Mouse (Mus musculus) embryonic facial prominence, embryonic 12.5 days (tissue): ENCODE data around the gene Kif27. TPM values are rescaled to one million over a fixed set of nuclear protein-coding genes. Genes with fewer than 3 reads are reported as not detected.
A peak's percentile ranks its signal among the peaks of the same experiment; 100 is the strongest.

ENCODE experiments used
- ATAC-seq: fragments of 200-750 bp; cut with Nextera tagmentation; 2 replicates; pipeline ENCODE4 v1.8.0; 2017; ENCODE audit not compliant: insufficient number of reproducible peaks, insufficient read depth, low FRiP score, low TSS enrichment
- H3K27ac ChIP-seq: fragments of 300-500 bp; sonication (generic); 2 replicates; pipeline ENCODE4 v1.5.1; 2016; ENCODE audit warnings: mild to moderate bottlenecking
- H3K27me3 ChIP-seq: fragments of 300-500 bp; sonication (generic); 2 replicates; pipeline ENCODE4 v1.6.1; 2016; ENCODE audit warnings: mild to moderate bottlenecking, moderate library complexity
- H3K36me3 ChIP-seq: fragments of 300-500 bp; sonication (generic); 2 replicates; pipeline ENCODE4 v1.6.1; 2016; ENCODE audit warnings: mild to moderate bottlenecking
- H3K4me1 ChIP-seq: fragments of 300-500 bp; sonication (generic); 2 replicates; pipeline ENCODE4 v1.6.1; 2016
- H3K4me2 ChIP-seq: fragments of 300-500 bp; sonication (generic); replicated peaks from 2 replicates; pipeline ENCODE4 v1.6.1; 2016; ENCODE audit warnings: mild to moderate bottlenecking, moderate library complexity
- H3K4me3 ChIP-seq: fragments of 300-500 bp; sonication (generic); 2 replicates; pipeline ENCODE4 v1.5.1; 2016; ENCODE audit warnings: mild to moderate bottlenecking
- H3K9ac ChIP-seq: fragments of 300-500 bp; sonication (generic); 2 replicates; pipeline ENCODE4 v1.6.1; 2016; ENCODE audit warnings: mild to moderate bottlenecking, moderate library complexity
- H3K9me3 ChIP-seq: fragments of 300-500 bp; sonication (generic); 2 replicates; pipeline ENCODE4 v1.6.1; 2016; ENCODE audit warnings: mild to moderate bottlenecking, moderate library complexity
- WGBS: fragments of 180-500 bp; shearing (Covaris S2); methylation state at CpG from one replicate; pipeline ENCODE4 v1.1.7; 2016; 5-methylcytosine and 5-hydroxymethylcytosine counted together
- microRNA counts: library from miRNA; unstranded; fragments of <30 nt; microRNA quantifications from one replicate; lab custom pipeline; 2017
- microRNA-seq: library from miRNA; unstranded; fragments of <30 nt; microRNA quantifications from one replicate; pipeline ENCODE4, GENCODE M21; 2017
- polyA plus RNA-seq: library from polyadenylated mRNA; unstranded; fragments of >200 nt; fragmentation: Nextera tagmentation; extraction: Ambion mirVana; gene quantifications from 2 replicates; pipeline ENCODE4 v1.2.1, GENCODE M21; 2016

Kif27 gene
- polyA plus RNA-seq, 1 experiment from 2014 or later: 1.2 TPM

DNA sequence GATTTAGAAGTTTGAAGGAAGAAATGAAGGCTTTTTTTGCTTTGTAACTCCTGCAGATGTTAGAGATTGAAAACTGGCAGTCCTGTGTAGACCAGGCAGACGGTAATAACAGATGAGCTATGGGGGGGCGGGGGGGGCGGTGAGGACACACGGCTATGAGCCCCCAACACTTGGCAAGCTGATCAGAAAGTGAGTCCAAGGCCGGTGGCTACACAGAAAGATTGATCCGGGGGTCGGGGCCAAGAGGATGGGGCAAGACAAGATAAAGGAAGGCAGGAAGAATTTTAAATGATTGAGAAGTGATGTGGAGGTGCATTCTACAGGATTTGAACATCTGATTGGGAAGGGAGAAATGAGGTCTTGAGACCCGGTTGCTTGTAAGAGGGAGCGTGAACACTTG, 83.8 kb downstream of the Kif27 start:
- 18% methylated on average over 9 of the region's 9 CpGs for WGBS
- no peak for ATAC-seq
- Histone ChIP-seq H3K4me1 (peaks cover 16% of the 10 kb centered on the region; the same call in 1 of the 2 replicates), H3K9me3 (no peaks in the 10 kb centered on the region), H3K9ac (peak overlapping the region; percentile 78), H3K4me2 (peak overlapping the region; percentile 78), H3K36me3 (no peaks in the 10 kb centered on the region), H3K4me3 (peak overlapping the region; percentile 87), H3K27ac (no peak overlapping the region), H3K27me3 (0 out of 2 replicates have a peak, but pooled peaks cover 3% of the 10 kb centered on the region)

DNA sequence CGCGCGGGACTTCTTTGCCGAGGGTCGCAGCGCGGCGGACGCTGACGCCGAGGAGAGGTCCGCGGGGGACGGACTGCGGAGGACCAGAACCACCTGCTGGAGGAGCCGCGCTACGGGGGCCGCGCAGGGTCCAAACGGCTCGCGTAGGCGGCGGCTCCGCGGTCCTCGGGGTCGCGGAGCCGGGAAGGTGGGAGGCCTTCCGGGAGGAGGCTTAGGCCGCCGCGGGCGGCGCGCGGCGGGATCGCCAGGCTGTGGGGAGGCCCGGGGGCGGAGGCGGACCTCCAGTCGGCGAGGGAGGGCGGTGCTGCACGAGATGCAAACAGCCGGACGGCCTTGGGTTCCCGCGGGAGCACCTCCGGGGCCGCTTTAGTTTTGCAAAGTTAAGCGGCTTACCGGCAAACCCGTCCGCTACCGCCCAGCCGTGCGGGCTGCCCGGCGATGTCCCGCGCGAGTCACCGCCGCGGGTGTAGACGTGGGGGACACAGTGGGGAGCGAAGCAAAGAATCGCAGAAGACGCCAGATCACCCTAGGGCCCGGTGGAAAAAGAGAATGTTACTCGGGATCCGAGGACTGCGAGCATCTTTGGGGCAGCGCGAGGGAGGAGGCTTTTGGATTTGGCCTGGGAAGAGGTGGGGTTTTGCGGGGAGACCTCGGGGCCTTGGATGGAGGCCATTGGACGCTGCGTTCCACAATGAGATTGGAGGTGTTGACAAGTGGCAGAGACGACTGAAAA, 84.5 kb downstream of the Kif27 start:
- ATAC-seq: peak; percentile 66
- under 1% methylated on average over 76 of the region's 84 CpGs for WGBS
- Histone ChIP-seq H3K4me3 (peak overlapping the region; percentile 87), H3K9me3 (no peaks in the 10 kb centered on the region), H3K27ac (peak overlapping the region; percentile 80), H3K36me3 (no peaks in the 10 kb centered on the region), H3K27me3 (0 out of 2 replicates have a peak, but pooled peaks cover 3% of the 10 kb centered on the region), H3K4me2 (peak overlapping the region; percentile 78), H3K4me1 (peaks cover 16% of the 10 kb centered on the region; the same call in 1 of the 2 replicates), H3K9ac (peak overlapping the region; percentile 78)

DNA sequence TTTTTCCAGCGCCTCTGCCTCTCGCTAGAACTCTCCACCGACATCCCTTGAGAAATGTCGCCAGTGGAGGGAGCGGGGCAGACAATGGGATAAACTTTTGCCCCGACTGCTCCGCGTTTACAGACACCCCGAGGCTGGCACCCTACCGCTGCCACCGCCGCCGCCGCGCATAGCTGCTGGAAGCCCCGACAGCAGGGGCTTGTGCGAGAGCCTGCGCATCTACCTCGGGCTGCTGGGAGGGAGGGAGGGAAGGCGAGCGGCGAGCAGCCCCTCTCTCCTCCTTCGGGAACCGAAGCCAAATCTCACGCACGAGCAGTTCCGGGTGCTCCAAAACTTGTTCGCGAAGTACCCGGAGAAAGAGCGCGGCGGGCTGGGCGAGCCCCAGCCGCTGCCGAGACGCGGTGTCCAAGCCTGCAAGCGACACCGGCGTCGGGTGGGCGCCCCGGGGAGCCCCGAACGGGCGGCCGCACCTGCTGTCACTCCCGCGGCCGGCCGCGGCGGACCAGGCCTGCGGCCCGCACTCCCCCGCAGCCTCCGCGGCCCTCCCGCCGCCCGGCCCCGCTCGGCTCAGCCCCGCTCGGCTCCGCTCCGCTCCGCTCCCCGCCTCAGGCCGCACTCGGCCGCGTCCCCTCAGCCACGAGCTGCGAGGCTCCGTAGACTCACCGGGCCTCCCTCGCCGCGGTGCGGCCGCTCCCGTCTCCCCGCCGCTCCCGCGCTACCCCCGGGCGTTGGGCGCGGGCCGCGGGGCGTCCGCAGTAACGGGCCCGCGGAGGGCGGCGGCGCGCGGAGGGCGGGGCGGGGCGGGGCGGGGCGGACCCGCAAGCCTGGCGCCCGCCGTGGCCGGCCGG, 85.3 kb downstream of the Kif27 start:
- Histone ChIP-seq H3K27ac (peak overlapping the region; percentile 80), H3K4me2 (peak overlapping the region; percentile 78), H3K36me3 (no peaks in the 10 kb centered on the region), H3K4me3 (peak overlapping the region; percentile 87), H3K27me3 (0 out of 2 replicates have a peak, but pooled peaks cover 3% of the 10 kb centered on the region), H3K9me3 (no peaks in the 10 kb centered on the region), H3K4me1 (peaks cover 16% of the 10 kb centered on the region; the same call in 1 of the 2 replicates), H3K9ac (peak overlapping the region; percentile 78)
- peak; percentile 74 for ATAC-seq
- WGBS: under 1% methylated on average over 102 of the region's 115 CpGs

DNA sequence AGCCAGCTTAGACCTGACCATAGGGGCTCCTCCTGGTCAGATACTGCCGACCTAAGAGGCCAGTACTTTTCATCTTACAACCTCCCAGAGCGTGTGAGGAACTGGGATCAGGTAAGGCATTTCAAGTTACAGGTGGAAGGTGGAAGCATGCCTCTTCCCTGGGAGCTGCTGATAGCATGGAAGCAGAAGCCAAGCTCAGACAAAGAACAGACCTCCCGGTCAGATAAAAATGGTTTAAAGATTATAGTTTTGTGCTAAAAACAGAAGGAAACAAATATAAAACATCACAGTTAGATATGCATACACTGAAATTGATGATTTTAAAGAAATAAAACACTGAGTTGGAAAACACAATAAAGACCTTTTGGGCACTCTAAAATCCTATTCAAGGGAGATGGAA, 92.1 kb downstream of the Kif27 start:
- no peaks in the 10 kb centered on the region for H3K27me3 ChIP-seq
- 83% methylated on average over 3 of the region's 3 CpGs for WGBS
- H3K4me3 ChIP-seq: no peak overlapping the region
- H3K9ac ChIP-seq: no peak overlapping the region
- no peak for ATAC-seq
- H3K36me3 ChIP-seq: peaks cover 6% of the 10 kb centered on the region; the same call in 1 of the 2 replicates
- no peaks in the 10 kb centered on the region for H3K4me1 ChIP-seq
- no peak overlapping the region for H3K27ac ChIP-seq
- H3K9me3 ChIP-seq: no peaks in the 10 kb centered on the region
- H3K4me2 ChIP-seq: no peak overlapping the region

DNA sequence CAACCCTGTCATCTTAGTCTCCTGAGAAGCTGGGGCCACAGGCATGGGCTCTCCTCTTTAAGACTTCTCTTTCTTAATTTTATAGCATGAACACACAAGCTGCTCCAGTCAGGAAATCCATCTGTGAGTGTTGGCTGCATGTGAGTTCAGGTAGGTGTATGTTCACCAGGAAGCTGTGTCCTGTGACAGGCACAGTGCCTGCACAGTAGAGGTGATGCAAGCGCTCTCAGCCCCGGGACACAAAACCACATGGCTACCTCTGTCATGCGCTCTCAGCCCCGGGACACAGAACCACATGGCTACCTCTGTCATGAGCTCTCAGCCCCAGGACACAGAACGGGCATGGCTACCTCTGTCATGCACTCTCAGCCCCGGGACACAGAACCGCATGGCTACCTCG, 95.4 kb downstream of the Kif27 start:
- Histone ChIP-seq H3K27me3 (no peaks in the 10 kb centered on the region), H3K4me2 (no peak overlapping the region), H3K4me1 (no peaks in the 10 kb centered on the region), H3K4me3 (no peak overlapping the region), H3K9ac (no peak overlapping the region), H3K27ac (no peak overlapping the region), H3K36me3 (peaks cover 7% of the 10 kb centered on the region; the same call in 1 of the 2 replicates), H3K9me3 (no peaks in the 10 kb centered on the region)
- 82% methylated on average over 8 of the region's 8 CpGs for WGBS
- no peak for ATAC-seq

DNA sequence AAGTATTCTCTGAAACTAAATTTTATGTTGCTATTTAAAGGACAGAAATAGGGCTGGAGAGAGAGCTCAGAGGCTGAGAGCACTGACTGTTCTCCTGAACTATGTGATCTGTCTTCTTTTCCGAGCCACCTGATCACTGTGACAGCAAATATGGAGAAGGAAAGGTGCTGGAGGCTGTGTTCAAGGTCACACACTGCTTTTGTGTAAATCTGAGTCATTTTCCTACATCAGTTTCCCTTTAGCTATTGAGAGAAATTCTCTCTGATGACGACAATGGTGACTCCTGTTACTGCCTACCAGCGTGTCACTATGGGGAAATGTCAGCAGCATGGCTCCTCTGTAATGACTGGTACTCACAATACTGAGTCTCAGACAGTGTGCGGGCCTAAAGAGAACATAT, 97.2 kb downstream of the Kif27 start:
- WGBS: 79% methylated on average over 4 of the region's 4 CpGs
- no peaks in the 10 kb centered on the region for H3K9me3 ChIP-seq
- no peak for ATAC-seq
- H3K36me3 ChIP-seq: peaks cover 7% of the 10 kb centered on the region; the same call in 1 of the 2 replicates
- H3K9ac ChIP-seq: no peak overlapping the region
- H3K4me2 ChIP-seq: no peak overlapping the region
- H3K27me3 ChIP-seq: no peaks in the 10 kb centered on the region
- no peak overlapping the region for H3K27ac ChIP-seq
- H3K4me1 ChIP-seq: no peaks in the 10 kb centered on the region
- H3K4me3 ChIP-seq: no peak overlapping the region

DNA sequence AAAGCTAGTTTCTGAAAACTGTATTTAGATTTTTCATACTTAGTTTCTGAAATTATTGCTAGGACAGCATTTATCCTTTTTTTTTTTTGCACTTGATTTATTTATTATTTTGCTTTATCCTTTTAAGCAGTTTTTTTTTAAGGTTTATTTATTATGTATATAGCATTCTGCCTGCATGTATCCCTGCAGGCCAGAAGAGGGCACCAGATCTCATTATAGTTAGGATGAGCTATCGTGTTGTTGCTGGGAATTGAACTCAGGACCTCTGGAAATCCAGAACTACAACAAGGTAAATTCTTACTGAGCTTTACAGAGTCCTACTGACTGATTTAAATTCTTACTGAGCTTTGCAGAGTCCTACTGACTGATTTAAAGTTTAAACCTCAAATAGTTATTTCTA, 105.7 kb downstream of the Kif27 start:
- Histone ChIP-seq H3K36me3 (peaks cover 18% of the 10 kb centered on the region), H3K4me2 (no peak overlapping the region), H3K9ac (no peak overlapping the region), H3K27ac (no peak overlapping the region), H3K4me3 (no peak overlapping the region), H3K4me1 (no peaks in the 10 kb centered on the region), H3K27me3 (no peaks in the 10 kb centered on the region), H3K9me3 (no peaks in the 10 kb centered on the region)
- no peak for ATAC-seq
- WGBS: 87% methylated on average over 1 of the region's 1 CpGs

DNA sequence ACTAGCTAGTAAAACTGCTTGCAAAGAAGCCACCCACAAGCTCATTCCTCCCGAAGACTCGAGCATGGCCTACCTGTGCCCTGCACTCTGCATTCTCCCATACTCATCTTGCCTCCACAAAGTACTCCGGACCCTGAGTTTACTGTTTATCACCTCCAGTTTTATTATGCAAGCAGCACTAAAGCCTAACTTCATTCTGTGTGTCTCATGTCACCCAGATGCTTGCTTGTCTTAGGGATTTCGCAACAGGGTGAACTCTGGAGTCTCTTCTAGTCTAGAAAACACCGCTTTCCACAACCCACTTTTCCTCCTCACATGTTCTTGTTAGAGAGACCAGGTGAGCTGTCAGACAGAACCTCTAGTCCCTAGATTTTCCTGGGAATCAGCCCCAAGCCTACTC, 110.0 kb downstream of the Kif27 start:
- H3K27ac ChIP-seq: no peak overlapping the region
- H3K9ac ChIP-seq: no peak overlapping the region
- no peaks in the 10 kb centered on the region for H3K4me1 ChIP-seq
- H3K4me2 ChIP-seq: no peak overlapping the region
- no peak for ATAC-seq
- no peak overlapping the region for H3K4me3 ChIP-seq
- no peaks in the 10 kb centered on the region for H3K27me3 ChIP-seq
- 93% methylated on average over 5 of the region's 5 CpGs for WGBS
- peaks cover 7% of the 10 kb centered on the region; the same call in 1 of the 2 replicates for H3K36me3 ChIP-seq
- no peaks in the 10 kb centered on the region for H3K9me3 ChIP-seq

MicroRNA genes within 50 kb of the gene (microRNA counts, 519-probe panel; counts per million panel counts)
- 4,206 counts per million, percentile 79 among the panel's probes with 10 or more counts for microRNA mmu-miR-7a (lab: Ali Mortazavi, UCI)

Small RNA genes lying within 50 kb of the gene (microRNA-seq; reads per million reads assigned to microRNA genes)
- gene Mir6369: not detected
- gene Mir7-1: 131 reads per million, percentile 55 among the genes with 10 or more reads in this experiment

Other genes with a start within 250 kb of the Kif27 start
- 2.9 and 3.1 TPM in 2 replicates for gene Klhl3, start 245.5 kb downstream of the Kif27 start, polyA plus RNA-seq
- gene Hnrnpa0, start 230.6 kb downstream of the Kif27 start, polyA plus RNA-seq: 47.1 and 47.4 TPM in 2 replicates
- gene Idnk, start 201.5 kb downstream of the Kif27 start, polyA plus RNA-seq: 45.1 and 46.3 TPM in 2 replicates
- 129 and 132 TPM in 2 replicates for gene Ubqln1, start 143.5 kb downstream of the Kif27 start, polyA plus RNA-seq
- 32.4 and 33.3 TPM in 2 replicates for gene Gkap1, start 83.4 kb downstream of the Kif27 start, polyA plus RNA-seq
- 23.7 and 24.3 TPM in 2 replicates for gene 2210016F16Rik, start 26.1 kb upstream of the Kif27 start, polyA plus RNA-seq
- gene Rmi1, start 43.1 kb upstream of the Kif27 start, polyA plus RNA-seq: 29.5 and 31.4 TPM in 2 replicates
- 1,844 and 1,972 TPM in 2 replicates for gene Hnrnpk, start 44.2 kb upstream of the Kif27 start, polyA plus RNA-seq